Mouse (Mus musculus): ENCODE data around the gene Vac14. TPM values are rescaled to one million over a fixed set of nuclear protein-coding genes. Genes with fewer than 3 reads are reported as not detected.
"Not testable (repeated sequence)": the region's sequence is repeated elsewhere in the genome, so short reads cannot be mapped to it uniquely, and the experiment has no call there.

Gene Vac14
- total RNA-seq, 1 experiment from 2014 or later: 19.8 TPM

DNA sequence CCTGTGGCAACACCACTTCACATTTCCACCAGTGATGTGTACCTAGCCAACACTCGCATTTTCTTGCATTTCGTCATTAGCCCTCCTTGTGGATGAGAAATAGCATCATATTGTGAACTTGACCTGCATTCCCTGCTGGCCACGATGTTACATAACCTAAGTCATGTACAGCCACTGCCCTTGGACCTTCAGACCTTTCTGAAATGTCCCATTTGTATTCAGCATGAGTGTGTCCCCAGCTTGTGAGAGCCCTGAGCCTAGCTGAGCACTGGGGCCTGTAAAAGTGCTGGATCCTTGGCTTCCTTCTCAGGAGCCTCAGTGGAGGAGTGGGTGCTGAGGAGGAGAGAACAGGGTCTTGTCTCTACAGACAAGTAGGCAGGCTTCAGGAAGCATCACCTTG, 27.0 kb downstream of the Vac14 start:
- ATAC-seq (replicated peaks; ENCODE audit: low read depth, poor library complexity, severe bottlenecking): no peak

DNA sequence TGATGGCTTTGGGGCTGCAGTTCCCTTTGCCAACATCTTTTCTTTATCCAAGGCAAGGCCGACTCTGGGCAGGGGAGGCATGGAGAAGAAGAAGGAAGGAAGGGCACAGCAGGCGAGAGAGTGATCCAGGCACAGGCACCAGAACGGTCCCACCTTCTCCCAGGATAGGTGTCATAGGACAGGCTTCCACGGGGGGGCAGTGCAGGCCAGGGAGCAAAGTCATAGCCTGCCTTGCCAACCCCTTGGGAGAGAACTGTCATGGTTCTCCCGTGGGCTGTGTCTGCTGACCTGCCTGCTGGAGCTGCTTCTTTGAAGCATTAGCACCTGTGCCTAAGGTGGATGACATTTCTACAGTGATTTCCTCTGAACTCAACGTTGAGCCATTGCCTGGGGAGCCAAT, 27.7 kb downstream of the Vac14 start:
- peak; percentile 93 for ATAC-seq (replicated peaks; ENCODE audit: low read depth, poor library complexity, severe bottlenecking)

DNA sequence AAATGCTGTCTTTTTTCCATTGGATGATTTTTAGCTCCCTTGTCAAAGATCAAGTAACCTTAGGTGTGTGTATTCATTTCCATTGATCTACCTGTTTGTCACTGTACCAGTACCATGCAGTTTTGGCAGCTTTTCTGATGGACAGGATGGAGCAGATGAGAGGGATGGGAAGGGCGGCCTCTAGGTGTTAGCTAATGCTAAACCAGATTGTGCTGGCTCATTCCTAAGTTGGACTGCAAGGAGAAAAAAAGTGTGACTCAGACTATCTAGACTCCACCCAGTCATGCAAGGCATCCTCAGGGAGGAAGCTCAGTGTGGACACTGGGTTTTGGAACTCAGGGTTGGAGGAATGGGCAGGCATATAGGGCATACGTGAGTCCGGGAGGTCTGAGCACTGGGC, 30.2 kb downstream of the Vac14 start:
- ATAC-seq (replicated peaks; ENCODE audit: low read depth, poor library complexity, severe bottlenecking): no peak

DNA sequence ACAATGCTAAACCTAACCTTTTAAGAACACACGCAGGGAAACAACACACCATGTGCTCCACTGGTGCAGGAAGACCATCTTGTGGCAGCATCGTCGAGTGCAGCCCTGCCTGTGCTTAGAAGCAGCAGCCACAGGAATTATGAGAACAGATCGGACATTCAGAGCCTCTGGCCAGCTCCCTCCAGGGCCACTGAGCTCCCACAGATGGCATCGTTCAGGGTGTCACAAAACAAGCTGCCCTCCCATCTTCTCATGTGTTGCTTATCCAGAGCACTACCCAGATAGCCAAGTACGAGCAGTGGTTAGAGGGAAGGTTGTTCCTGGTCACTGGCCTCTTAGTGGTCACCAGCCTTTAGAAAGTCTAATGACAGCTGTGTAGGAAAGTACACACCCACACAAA, 30.9 kb downstream of the Vac14 start:
- no peak for ATAC-seq (replicated peaks; ENCODE audit: low read depth, poor library complexity, severe bottlenecking)

DNA sequence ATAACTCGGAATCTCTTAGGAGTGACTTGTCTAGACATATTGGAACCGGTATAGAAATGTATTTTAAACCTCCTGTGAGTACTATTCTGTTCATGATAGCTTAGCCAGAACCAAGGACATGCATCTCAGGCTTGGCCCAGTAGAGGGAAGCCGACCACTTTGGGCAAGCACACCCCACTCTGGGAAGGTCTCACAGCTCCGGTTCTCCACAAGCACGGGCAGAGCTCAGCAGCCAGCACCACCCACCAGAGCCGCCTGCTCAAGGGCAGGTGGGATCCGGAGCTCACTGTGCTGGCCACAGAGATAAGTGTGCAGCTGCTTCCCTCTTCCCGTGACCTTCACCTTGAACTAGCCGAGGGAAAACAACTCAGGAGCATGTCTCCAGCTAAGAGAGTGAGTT, 32.5 kb downstream of the Vac14 start:
- ATAC-seq (replicated peaks; ENCODE audit: low read depth, poor library complexity, severe bottlenecking): no peak

DNA sequence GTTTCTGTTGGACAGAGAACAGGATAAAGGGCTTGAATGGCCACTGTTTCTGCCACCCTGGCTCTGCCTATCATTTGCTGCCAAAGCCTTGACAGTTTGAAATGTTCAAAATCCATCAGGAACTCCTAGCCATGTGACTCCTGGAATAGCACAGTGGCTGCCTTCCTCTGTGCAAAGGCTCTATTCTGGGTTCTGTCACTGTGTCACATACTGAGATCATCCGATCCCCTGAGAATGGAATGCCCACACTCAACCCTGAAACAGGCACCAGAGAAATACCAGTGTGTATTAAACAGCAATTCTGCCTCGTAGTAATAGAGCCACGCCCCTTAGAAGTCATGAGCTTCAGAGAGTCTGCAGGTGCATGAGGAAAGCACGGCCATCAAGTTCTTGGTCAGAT, 33.5 kb downstream of the Vac14 start:
- no peak for ATAC-seq (replicated peaks; ENCODE audit: low read depth, poor library complexity, severe bottlenecking)

DNA sequence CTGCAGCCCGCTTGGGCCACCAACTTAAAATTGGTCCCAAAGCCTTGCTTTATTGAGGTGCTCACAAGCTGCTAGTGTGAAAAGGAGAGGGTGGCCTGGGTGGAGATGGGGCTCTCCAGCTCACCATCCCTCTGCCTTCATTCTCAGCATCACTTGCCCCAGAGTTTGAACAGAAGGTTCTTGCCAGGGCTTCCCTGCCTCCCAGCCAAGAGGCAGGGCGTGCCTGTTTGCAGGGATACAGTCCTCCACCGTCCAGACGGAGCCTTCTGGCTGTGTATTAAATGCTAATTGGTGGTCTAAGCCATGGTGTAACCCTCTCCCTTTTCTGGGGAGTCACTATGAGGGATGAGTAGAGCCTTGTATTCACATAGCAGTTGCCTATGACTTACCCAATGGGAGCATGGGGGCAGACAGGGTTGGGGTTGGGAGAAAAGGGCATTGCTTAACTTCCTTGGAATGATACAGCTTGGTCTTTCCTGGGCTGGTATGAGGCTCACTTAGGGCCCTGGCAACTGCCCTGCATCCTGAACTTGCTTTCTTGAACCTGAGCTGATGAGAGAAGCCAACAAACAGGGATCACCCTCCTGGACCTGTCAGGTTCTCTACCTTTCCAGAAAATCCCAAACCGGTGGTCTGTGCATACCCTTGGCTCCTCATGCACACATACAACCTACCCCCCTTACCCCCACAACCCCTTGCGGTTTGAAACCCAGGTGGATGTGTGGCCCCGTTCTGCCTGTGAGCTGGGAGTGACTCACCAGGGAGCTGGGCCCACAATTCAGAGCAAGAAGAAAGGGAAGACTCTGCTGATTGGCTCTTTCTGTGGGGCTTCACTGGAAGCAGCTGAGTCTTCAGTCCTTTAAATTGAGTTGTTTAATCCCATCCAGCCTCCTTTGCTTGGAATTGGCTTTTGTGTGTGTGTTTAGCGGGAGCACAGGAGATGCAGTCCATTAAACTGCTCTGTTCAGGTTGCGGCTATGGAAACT, 36.0 kb downstream of the Vac14 start:
- no peak for ATAC-seq (replicated peaks; ENCODE audit: low read depth, poor library complexity, severe bottlenecking)

DNA sequence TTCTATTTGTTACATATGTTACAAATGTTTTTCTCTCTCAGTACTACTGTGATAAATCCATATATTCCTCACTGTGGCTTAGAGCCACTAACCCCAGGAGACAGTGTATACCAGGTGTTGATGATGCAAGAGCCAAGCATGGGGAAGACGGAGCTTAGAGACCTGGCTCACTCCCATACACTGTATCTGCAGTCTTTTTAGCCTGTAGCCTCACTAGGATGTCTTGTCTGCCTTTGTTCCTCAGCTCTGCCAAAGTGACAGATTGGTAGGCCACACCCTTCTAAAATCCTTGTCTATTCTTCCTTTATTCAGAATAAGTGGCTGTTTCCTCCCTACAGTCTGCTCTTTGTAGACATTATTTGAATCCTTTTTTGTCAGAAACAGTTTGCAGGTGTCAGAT, 37.4 kb downstream of the Vac14 start:
- no peak for ATAC-seq (replicated peaks; ENCODE audit: low read depth, poor library complexity, severe bottlenecking)

DNA sequence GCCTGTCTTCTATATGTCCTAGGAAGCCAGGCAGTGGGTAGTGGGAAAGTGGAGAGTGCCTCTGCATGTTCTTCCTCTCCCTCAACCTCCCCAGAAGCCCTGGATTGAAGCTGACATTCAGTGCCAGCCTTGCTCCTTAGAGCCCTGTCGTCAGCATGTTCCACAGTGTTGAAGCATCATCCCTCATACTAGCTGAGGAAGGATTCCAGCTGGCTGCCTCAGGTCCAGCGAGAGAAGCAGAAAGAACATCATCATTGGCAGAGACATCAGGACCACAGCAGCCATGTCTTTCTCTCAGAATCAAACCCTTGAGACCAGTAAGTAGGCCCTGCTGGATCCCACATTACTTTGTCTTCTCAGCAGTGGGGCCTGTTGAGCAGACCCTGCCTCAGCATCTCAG, 39.3 kb downstream of the Vac14 start:
- no peak for ATAC-seq (replicated peaks; ENCODE audit: low read depth, poor library complexity, severe bottlenecking)

DNA sequence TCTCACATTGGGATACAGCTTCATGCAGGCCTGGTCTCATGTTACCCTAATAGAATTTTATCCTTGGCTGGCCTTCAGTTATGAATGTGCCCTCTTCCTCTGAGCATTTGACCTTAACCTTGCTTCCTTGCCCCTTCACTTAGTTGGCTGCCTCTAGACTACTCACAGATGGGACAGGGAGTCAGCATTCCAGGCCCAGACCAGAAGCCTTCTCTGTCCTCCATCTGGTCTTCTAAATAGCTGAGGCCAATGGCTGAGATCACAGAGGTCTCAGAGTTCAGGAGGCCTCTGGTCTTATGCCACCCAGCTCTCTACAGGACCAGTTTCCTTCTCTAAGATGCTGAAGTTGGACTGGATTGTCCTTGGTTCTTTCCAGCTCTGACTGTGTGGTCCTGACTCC, 41.7 kb downstream of the Vac14 start:
- no peak for ATAC-seq (replicated peaks; ENCODE audit: low read depth, poor library complexity, severe bottlenecking)

DNA sequence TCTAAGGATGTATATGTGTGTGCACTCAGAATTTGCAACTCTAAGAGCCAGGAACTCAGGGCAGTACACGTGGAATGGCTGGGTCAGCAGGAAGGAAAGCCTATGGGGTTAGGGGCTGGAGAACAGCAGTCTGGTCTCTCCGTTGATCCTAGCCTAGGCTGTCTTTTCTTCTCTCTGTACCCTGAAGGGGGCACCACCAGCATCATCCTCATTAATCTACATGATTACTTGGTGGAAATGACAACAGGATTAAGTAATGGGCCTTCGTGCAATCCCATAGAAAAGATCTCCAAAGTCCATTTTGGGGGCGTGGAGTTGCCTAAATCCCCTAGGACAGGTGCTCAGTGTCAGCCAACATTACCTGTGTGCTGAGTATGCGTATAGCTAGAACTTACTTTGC, 44.2 kb downstream of the Vac14 start:
- no peak for ATAC-seq (replicated peaks; ENCODE audit: low read depth, poor library complexity, severe bottlenecking)

DNA sequence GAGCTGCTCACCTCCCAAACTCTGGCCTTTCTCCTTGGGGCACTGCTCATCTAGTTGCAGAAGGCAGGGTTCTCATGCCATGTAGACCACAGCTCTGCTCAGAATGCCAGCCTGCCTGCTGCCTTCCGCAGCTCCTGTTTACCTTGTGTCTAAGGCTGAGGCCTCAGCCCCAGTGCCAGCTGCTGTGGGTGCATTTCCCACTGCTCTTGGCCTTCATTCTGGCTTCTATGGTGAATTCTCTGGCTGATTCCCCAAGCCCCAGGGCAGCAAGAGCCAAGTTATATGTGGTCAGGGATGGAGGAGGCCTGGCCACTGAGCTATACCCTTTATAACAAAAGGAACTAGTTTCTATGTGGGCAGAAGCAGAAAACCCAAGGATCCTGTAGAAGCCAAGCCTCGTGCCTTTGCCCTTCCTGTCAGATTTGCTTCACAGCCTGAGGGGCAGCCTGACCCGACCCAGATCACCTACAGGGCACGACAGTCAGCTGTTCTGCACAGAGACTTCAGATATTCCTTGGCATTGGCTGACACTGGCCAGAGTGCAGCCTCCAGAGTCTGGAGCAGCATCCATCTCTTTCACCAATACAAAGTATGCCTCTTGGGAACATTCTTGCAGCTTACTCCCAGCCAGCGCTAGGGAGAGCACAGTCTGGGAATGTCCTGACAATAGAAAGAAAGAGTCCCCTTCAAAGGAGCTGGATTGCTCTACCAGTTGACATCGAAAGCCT, 44.8 kb downstream of the Vac14 start:
- ATAC-seq (replicated peaks; ENCODE audit: low read depth, poor library complexity, severe bottlenecking): no peak

DNA sequence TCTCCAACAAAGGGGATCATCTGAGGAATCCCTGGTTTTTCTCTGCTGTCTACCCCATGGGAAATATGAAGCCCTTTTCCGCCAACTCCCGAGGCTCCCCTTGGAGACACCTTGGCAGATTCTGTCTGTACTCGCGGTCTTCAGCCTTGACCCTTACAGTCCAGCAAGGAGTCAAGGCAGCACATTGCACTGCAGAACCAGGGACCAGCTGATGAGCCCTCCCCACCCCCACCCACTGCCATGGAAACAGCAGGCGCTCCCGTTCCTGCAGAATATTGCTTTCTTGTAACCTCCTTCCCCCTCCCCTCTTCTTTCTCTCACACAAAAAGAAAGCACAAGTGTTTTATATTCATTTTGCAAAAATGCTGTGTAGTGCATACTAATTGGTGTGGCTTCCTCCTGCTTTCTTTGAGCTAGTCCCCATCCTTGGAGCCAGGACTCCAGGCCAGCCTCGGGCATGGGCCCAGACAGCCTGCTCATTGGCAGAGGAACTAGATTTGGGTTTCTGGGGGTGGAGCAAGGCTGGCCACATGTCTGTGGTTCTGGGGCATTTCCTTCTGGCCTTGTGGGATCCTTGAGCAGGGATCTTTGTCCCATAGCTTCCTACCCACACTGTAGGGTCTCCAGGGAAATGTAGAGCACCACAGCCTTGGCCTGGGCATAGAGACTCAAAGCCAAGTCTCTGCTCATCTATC, 46.0 kb downstream of the Vac14 start:
- 0 out of 2 replicates have a peak, but pooled peaks have one; percentile 32 for ATAC-seq (replicated peaks; ENCODE audit: low read depth, poor library complexity, severe bottlenecking)

DNA sequence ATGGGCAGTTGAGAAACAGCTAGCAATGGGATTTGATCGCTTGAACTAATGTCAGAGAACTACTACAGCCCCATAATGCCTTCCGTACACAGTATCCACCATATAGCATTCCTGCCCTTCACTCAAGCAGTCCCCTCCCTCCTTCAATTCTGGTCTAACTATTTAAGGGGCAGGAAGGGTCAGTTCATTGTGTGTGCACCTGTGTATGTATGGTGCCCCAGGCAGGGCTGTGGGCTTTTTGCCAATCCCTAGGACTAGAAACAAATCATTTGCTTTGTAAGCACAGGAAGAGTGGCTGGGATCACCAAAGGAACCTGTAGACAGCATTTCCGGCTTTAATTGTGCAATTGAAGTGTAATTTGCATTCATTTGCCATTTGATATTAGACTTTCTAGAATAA, 46.6 kb downstream of the Vac14 start:
- ATAC-seq (replicated peaks; ENCODE audit: low read depth, poor library complexity, severe bottlenecking): no peak

DNA sequence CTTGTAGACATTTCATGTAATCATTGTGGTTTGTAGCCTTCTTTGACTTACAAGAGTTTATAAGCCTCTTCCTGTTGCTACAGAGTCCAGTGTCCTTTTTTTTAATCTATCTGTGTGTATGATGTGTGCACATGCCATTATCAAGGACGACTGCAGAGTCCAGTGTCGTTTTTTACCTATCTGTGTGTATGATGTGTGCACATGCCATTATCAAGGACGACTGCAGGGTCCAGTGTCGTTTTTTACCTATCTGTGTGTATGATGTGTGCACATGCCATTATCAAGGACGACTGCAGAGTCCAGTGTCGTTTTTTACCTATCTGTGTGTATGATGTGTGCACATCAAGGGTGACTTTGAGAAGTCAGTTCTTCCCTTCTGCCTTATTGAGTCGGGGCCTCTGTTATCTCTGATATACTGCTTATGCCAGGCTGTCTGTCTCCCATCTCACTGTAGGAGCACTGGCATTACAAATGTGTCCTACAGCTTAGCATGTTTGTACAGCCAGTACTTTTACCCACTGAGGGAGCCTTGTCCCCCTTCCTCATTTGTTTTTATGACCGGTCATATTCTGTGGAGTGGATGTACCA, 49.3 kb downstream of the Vac14 start:
- not testable (repeated sequence) for ATAC-seq (replicated peaks; ENCODE audit: low read depth, poor library complexity, severe bottlenecking)

DNA sequence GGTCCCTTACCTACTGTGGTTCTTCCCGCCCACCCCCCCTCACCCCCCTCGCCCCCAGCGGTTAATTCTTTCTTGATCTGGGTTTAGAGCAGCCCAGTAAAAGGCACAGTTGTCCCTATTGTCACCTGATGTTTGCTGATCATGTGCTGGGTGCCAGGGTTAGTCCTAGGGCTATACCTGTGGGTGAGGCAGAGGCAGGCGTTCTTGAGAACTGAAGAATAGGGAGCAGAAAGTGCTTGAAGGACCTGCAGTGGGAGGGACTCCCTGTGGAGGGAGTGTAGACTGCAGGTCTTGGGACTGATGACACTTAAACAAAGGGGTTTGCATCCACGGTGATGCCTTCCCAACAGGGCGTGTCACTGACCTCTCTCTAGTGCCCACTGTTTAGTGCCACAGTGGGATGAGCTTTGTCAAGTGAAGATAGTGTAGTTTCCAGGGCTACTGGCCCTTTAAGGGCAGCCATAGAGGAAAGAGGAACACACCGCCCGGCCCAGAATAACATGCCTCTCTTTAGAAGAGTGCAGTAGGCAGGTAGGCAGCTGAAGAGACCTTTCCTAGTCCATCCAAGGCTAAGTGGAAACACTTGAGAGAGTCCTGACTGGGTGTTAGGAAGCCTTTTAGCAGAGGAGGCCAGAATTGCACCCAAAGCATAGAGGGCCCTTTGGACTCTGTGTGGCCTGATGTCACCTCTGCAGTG, 51.7 kb downstream of the Vac14 start:
- ATAC-seq (replicated peaks; ENCODE audit: low read depth, poor library complexity, severe bottlenecking): peak; percentile 62

DNA sequence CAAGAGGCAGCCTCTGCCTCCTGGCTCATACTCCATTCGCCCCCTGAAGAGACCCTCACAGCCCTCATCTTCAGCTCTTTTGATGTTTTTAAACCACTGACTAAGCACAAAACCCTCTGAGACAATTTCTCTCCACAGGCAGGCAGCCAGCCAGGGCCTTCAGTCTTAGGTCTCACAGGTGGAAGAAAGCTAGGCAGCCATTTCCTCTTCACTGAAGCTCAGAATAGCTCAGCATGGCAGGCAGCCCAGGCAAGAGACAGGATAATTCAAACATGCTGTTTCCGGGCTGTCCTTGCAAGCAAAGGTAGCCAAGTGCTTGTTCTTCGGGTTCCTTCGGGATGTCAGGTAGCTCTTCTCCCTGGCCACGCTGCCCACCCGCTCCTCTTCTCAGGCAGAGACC, 52.9 kb downstream of the Vac14 start:
- no peak for ATAC-seq (replicated peaks; ENCODE audit: low read depth, poor library complexity, severe bottlenecking)

DNA sequence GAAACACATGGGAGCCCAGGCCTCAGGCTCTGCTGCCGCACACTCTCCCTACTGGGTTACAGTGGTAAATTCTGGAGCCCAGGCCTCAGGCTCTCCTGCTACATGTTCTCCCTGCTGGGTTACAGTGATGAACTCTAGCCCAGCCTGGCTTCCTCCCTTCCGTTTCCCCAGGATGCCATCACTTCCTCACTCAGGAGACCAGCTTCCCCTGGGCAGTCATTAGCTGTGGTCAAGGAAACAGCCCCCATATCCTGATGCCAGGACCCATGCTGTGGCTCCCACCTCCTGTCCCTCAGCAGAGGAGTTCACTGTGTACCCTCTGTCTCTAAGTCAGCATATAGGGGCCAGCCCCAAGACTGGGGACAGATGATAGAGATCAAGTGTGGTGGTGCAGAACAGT, 53.7 kb downstream of the Vac14 start:
- ATAC-seq (replicated peaks; ENCODE audit: low read depth, poor library complexity, severe bottlenecking): no peak

DNA sequence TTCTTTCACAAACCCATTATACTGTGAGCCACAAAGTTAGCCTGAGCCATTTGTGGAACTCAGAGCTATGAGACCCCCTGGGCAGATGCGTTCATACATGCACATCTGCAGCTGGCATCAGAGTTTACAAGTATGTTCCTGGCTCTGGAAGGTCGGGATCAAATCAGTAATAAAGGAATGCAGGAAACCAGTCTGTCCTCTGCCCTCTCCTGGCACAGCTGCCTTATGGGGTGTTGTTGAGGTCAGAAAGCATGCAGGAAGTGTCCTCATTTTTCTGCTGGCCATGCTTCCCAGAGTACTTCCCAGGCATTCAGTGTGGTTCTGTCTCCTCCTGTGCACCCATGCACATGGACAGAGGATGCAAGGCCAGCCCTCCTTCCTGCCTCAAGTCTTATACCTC, 54.8 kb downstream of the Vac14 start:
- no peak for ATAC-seq (replicated peaks; ENCODE audit: low read depth, poor library complexity, severe bottlenecking)

DNA sequence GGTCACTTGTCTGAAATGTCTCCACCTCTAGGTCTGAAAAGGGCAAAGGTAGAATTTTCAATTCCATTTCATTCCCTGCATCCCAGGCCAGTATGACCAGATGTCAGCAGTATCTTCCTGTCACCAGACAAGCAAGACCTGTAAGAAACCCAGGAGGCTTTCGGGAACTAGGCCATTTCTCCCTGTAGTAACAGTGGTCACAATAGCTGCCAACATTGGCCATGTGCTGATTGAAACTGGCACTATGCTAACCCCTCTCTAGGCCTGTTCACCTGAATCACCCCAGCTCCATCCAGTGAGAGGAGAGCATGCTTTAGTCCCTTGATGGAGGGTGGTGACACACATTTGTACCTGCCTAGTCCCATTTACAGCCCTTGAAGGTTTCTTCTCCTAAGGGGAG, 56.2 kb downstream of the Vac14 start:
- no peak for ATAC-seq (replicated peaks; ENCODE audit: low read depth, poor library complexity, severe bottlenecking)

Data from common myeloid progenitor, adult 5-6 weeks (primary cell).